Mouse (Mus musculus): ENCODE data around the gene Ckm. TPM values are rescaled to one million over a fixed set of nuclear protein-coding genes. Genes with fewer than 3 reads are reported as not detected.
A peak's percentile ranks its signal among the peaks of the same experiment; 100 is the strongest.

The Ckm gene
- total and polyA plus RNA-seq, 3 experiments = not detected

DNA sequence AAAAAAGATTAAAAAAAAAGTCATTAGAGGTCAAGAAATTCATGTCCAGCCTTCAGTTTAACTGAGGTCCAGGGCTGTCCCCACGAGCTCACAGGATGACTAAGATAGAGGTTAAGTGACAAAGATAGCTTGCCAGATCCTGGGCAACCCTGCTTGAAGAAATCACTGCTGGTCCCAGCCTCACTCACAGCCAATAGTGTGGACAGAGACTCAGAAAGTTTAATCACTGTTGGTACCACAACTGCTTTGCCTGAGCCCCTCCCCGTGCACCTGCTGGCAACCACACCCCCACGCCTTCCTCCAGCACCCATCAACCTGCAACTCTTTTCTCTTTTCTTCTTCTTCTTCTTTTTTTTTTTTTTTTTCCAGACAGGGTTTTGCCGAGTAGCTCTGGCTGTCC is 19.5 kb downstream of the Ckm start:
- H3K4me3 ChIP-seq (ENCODE audit: control insufficient read depth in 1 of 2, insufficient read depth in 1 of 2, low read depth in 2 of 2, low read length in 2 of 2) = no peak overlapping the region
- no peaks in the 10 kb centered on the region for H3K79me2 ChIP-seq (ENCODE audit: control insufficient read depth, insufficient read depth, low read length, poor library complexity)
- no peaks in the 10 kb centered on the region for H3K27me3 ChIP-seq (ENCODE audit: control insufficient read depth in 1 of 2, insufficient read depth in 2 of 2, low read length in 2 of 2)
- H3K36me3 ChIP-seq (ENCODE audit: control insufficient read depth in 1 of 2, insufficient read depth in 2 of 2, low read length in 2 of 2) = peaks cover 0 to 3% of the 10 kb centered on the region in 2 experiments; a peak in 1 of 4 replicates
- no peak overlapping the region for H3K27ac ChIP-seq (ENCODE audit: control insufficient read depth, low read depth, low read length)
- no peaks in the 10 kb centered on the region for H3K9me3 ChIP-seq (replicated peaks; ENCODE audit: insufficient read depth, low read length)
- no peak for TF ChIP-seq CHD2 (IDR thresholded peaks at IDR 0.05; ENCODE audit: low read length)
- TF ChIP-seq ZNF384 (IDR thresholded peaks at IDR 0.05; ENCODE audit: low read depth, low read length) = no peak
- TF ChIP-seq MAZ (IDR thresholded peaks at IDR 0.05; ENCODE audit: low read depth, low read length) = no peak
- TF ChIP-seq MXI1 (IDR thresholded peaks at IDR 0.05; ENCODE audit: low read depth, low read length) = no peak
- no peak for TF ChIP-seq NRF1 (IDR thresholded peaks at IDR 0.05; ENCODE audit: insufficient read depth, low read depth, low read length, poor library complexity, severe bottlenecking)
- no peak for TF ChIP-seq USF1 (IDR thresholded peaks at IDR 0.05; ENCODE audit: low read depth, low read length)
- no peak for TF ChIP-seq ZKSCAN1 (IDR thresholded peaks at IDR 0.05; ENCODE audit: low read depth, low read length)
- no peak for TF ChIP-seq EP300 (IDR thresholded peaks at IDR 0.05; ENCODE audit: low read depth in 1 of 2, low read length in 2 of 2)
- TF ChIP-seq JUND (IDR thresholded peaks at IDR 0.05; ENCODE audit: low read depth, low read length) = no peak
- no peak for TF ChIP-seq ZMIZ1 (IDR thresholded peaks at IDR 0.05; ENCODE audit: low read depth, low read length)
- TF ChIP-seq ELF1 (IDR thresholded peaks at IDR 0.05; ENCODE audit: low read depth, low read length) = no peak
- no peak for TF ChIP-seq RAD21 (IDR thresholded peaks at IDR 0.05; ENCODE audit: low read depth, low read length)
- TF ChIP-seq MAFK (IDR thresholded peaks at IDR 0.05; ENCODE audit: borderline replicate concordance, low read depth, low read length) = no peak
- DNase-seq (ENCODE audit: low read depth, low spot score) = no peak
- peaks cover 2 to 5% of the 10 kb centered on the region in 2 experiments for H3K4me1 ChIP-seq (ENCODE audit: control insufficient read depth in 1 of 2, insufficient read depth in 2 of 2, low read length in 2 of 2)
- no peak overlapping the region for H3K9ac ChIP-seq (ENCODE audit: control insufficient read depth, low read depth, low read length, poor library complexity, severe bottlenecking)

DNA sequence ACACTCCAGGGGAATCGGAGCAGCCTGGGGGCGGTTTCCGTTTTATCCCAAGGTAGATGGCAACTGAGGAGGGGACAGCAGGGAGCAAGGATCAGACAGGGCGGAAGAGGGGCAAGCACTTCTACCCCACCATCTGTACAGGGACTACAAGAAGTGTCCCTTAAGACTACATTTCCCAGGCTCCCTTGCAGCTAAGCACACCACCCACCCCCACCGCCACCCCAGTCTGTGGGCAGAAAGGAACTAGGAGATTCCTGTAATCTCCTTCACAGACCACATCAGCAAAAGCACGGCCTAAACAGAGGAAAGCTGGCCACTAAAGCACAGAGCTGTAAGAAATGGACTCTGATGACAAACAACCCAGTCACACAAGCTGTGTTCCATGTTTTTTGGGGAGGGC is 21.8 kb downstream of the Ckm start:
- H3K27me3 ChIP-seq (ENCODE audit: control insufficient read depth in 1 of 2, insufficient read depth in 2 of 2, low read length in 2 of 2) = no peaks in the 10 kb centered on the region
- no peak for DNase-seq (ENCODE audit: low read depth, low spot score)
- peaks cover 0 to 2% of the 10 kb centered on the region in 2 experiments; a peak in 2 of 4 replicates for H3K4me1 ChIP-seq (ENCODE audit: control insufficient read depth in 1 of 2, insufficient read depth in 2 of 2, low read length in 2 of 2)
- no peak overlapping the region for H3K9ac ChIP-seq (ENCODE audit: control insufficient read depth, low read depth, low read length, poor library complexity, severe bottlenecking)
- TF ChIP-seq HCFC1 (IDR thresholded peaks at IDR 0.05; ENCODE audit: low read depth, low read length) (peak; percentile 85), ETS1 (IDR thresholded peaks at IDR 0.05; ENCODE audit: low read depth, low read length) (no peak), JUND (IDR thresholded peaks at IDR 0.05; ENCODE audit: low read depth, low read length) (no peak), RCOR1 (IDR thresholded peaks at IDR 0.05; ENCODE audit: low read depth, low read length) (no peak), POLR2A (IDR thresholded peaks at IDR 0.05; ENCODE audit: control insufficient read depth in 1 of 2, insufficient read depth in 1 of 2, low read depth in 1 of 2, low read length in 2 of 2, poor library complexity in 1 of 2) (no peak)
- no peaks in the 10 kb centered on the region; a peak in 1 of 4 replicates for H3K36me3 ChIP-seq (ENCODE audit: control insufficient read depth in 1 of 2, insufficient read depth in 2 of 2, low read length in 2 of 2)
- H3K79me2 ChIP-seq (ENCODE audit: control insufficient read depth, insufficient read depth, low read length, poor library complexity) = no peaks in the 10 kb centered on the region
- no peaks in the 10 kb centered on the region for H3K9me3 ChIP-seq (replicated peaks; ENCODE audit: insufficient read depth, low read length)
- H3K27ac ChIP-seq (ENCODE audit: control insufficient read depth, low read depth, low read length) = no peak overlapping the region
- no peak overlapping the region for H3K4me3 ChIP-seq (ENCODE audit: control insufficient read depth in 1 of 2, insufficient read depth in 1 of 2, low read depth in 2 of 2, low read length in 2 of 2)
